ENCODE assay signal across 9 mouse cellular contexts in genomic region chr19:7153232-7153631, GRCm38 (mm10). TPM values are rescaled to one million over a fixed set of nuclear protein-coding genes. Genes with fewer than 3 reads are reported as not detected.
A peak's percentile ranks its signal among the peaks of the same experiment; 100 is the strongest.
DNase-seq lines count a peak whose midpoint lies in the region; ATAC-seq and TF ChIP-seq lines count a peak whose summit lies in the region.
"Had no signal": no experiment of that assay in that cellular context is flagged by ENCODE, and none has a peak within 500 bp of the region (broad histone marks: within the 10 kb centered on the region; RNA-seq: fewer than 3 reads in every experiment).

No protein-coding gene starts in this region.

- no peak overlapping the region for H3K9ac ChIP-seq in kidney, postnatal 0 days (ENCODE audit: low read depth, low read length)
- H3K9ac ChIP-seq: lung, embryonic 15.5 days had no signal

- no peak overlapping the region for H3K4me2 ChIP-seq in kidney, postnatal 0 days (ENCODE audit: low read length)
- H3K4me2 ChIP-seq: lung, embryonic 15.5 days had no signal

- peaks cover 24% of the 10 kb centered on the region for H3K4me1 ChIP-seq in kidney, postnatal 0 days (replicated peaks; ENCODE audit: insufficient read depth, low read length)

- no peak overlapping the region for H3K4me3 ChIP-seq in kidney, postnatal 0 days (replicated peaks; ENCODE audit: low read depth, low read length)
- H3K4me3 ChIP-seq: lung, embryonic 15.5 days had no signal

- no peak overlapping the region for H3K27ac ChIP-seq in kidney, postnatal 0 days
- H3K27ac ChIP-seq: lung, embryonic 15.5 days had no signal

- no peaks in the 10 kb centered on the region for H3K27me3 ChIP-seq in kidney, postnatal 0 days (ENCODE audit: insufficient read depth, low read length)

- ATAC-seq in kidney, postnatal 0 days (replicated peaks; ENCODE audit: low FRiP score, low read depth), result no peak
- ATAC-seq in megakaryocyte progenitor cell, adult 5-6 weeks (replicated peaks; ENCODE audit: poor library complexity), result peak; percentile 80
- no peak for ATAC-seq in CD4-positive, CD25-positive, alpha-beta regulatory T cell, adult 4 months

- no peak for TF ChIP-seq CTCF in kidney, postnatal 0 days (IDR thresholded peaks at IDR 0.05; ENCODE audit: low read depth)
- TF ChIP-seq CTCF in brain, embryonic 14.5 days (IDR thresholded peaks at IDR 0.05; ENCODE audit: borderline replicate concordance, extremely low read depth, insufficient read depth, insufficient read length), result no peak

- DNase-seq in kidney, postnatal 0 days (ENCODE audit: low spot score), result peak; percentile 46
- DNase-seq in kidney, adult 18-20 months, result no peak
- DNase-seq in brain, embryonic 14.5 days (ENCODE audit: low read depth), result peak; percentile 69
- DNase-seq in gastrocnemius, postnatal 14 days, result peak; percentile 83
- DNase-seq in embryo, embryonic 10.5 days (ENCODE audit: low spot score), result no peak
- DNase-seq in T-cell, adult 2 months (ENCODE audit: low spot score), result no peak

- TF ChIP-seq POLR2A in brain, embryonic 14.5 days (IDR thresholded peaks at IDR 0.05; ENCODE audit: borderline replicate concordance, extremely low read depth, insufficient read depth, insufficient read length, poor library complexity, severe bottlenecking), result no peak

- H3K36me3 ChIP-seq in kidney, postnatal 0 days (ENCODE audit: insufficient read depth, low read length), result no peaks in the 10 kb centered on the region
- H3K36me3 ChIP-seq: lung, embryonic 15.5 days had no signal

- WGBS in kidney, postnatal 0 days, result 36% methylated on average over 7 of the region's 7 CpGs

- no peaks in the 10 kb centered on the region for H3K9me3 ChIP-seq in kidney, postnatal 0 days (replicated peaks; ENCODE audit: low read length)
- H3K9me3 ChIP-seq: lung, embryonic 15.5 days had no signal

- intact Hi-C loops in gastrocnemius, postnatal 14 days (cut with DNase I; ENCODE audit: low total_unique reads), result no loop called here

RNA-seq across cellular contexts. Expression of gene Flrt1, which starts 47.7 kb away (rescaled TPM):
- polyA plus RNA-seq in kidney, postnatal 0 days (2015; fragmentation: Nextera tagmentation; extraction: Ambion mirVana), result 4.8 and 5.1 TPM in 2 replicates
- polyA plus RNA-seq in brain, embryonic 14.5 days (2012; rRNA removed), result 2.5 and 4.3 TPM in 2 replicates
- total RNA-seq in gastrocnemius, postnatal 14 days (2021), result under 1 TPM; 0.27 to 0.51 TPM
- not detected in 2 replicates for total RNA-seq in megakaryocyte progenitor cell, adult 5-6 weeks (2015)
- not detected in 2 replicates for total RNA-seq in megakaryocyte progenitor cell, adult 5-6 weeks (2017)
- under 1 TPM in 1 of 2 experiments, not detected in 1; 0.22 TPM for polyA plus RNA-seq in CD4-positive, CD25-positive, alpha-beta regulatory T cell, adult 4 months (2017; shearing (Covaris generic))

RNA-seq across cellular contexts. Expression of gene Otub1, which starts 52.9 kb away (rescaled TPM):
- 197 and 209 TPM in 2 replicates for polyA plus RNA-seq in kidney, postnatal 0 days (2015; fragmentation: Nextera tagmentation; extraction: Ambion mirVana)
- 209 and 213 TPM in 2 replicates for polyA plus RNA-seq in brain, embryonic 14.5 days (2012; rRNA removed)
- 10 to 100 TPM; 52.6 to 62.6 TPM for total RNA-seq in gastrocnemius, postnatal 14 days (2021)
- 33.1 and 34.0 TPM in 2 replicates for total RNA-seq in megakaryocyte progenitor cell, adult 5-6 weeks (2015)
- total RNA-seq in megakaryocyte progenitor cell, adult 5-6 weeks (2017), result 60.8 and 69.5 TPM in 2 replicates
- 100 to 1,000 TPM; 157 to 198 TPM for polyA plus RNA-seq in CD4-positive, CD25-positive, alpha-beta regulatory T cell, adult 4 months (2017; shearing (Covaris generic))

Comparison
In these comparisons a context has a peak if more than half of its experiments do, and no peak if none do; other contexts are left out.
1. DNase-seq: peak in kidney, postnatal 0 days (single experiment), brain, embryonic 14.5 days (single experiment) and gastrocnemius, postnatal 14 days (single experiment); none in kidney, adult 18-20 months (single experiment), embryo, embryonic 10.5 days (single experiment) and T-cell, adult 2 months (single experiment).